Mouse (Mus musculus) 416B (cell line): Measurements from ENCODE around the gene Olfr550.
"Not testable (repeated sequence)": the region's sequence is repeated elsewhere in the genome, so short reads cannot be mapped to it uniquely, and the experiment has no call there.

Experiments used
- DNase-seq: peaks from one replicate; pipeline ENCODE4 v3.0.0; 2011; ENCODE audit warnings: low read depth

Gene Olfr550

GRCm38 (mm10) chr7:102571142-102571541 lies at the start of gene Olfr550:
Gene Olfr550 (plus strand): TSS chr7:102571442.
- no peak for DNase-seq

- no peak for DNase-seq
Measured at GRCm38 (mm10) chr7:102529052-102529451, 42.2 kb upstream of the Olfr550 start.

GRCm38 (mm10) chr7:102534449-102534848 lies 36.8 kb upstream of the Olfr550 start, which contains the start of gene Olfr547:
Gene Olfr547 (plus strand): TSS chr7:102534749.
- DNase-seq: no peak

- DNase-seq: no peak
Measured at GRCm38 (mm10) chr7:102540596-102540995, 30.6 kb upstream of the Olfr550 start, which contains the start of gene Olfr548-ps1. Gene Olfr548-ps1 (plus strand): TSS chr7:102540896.

- peak; percentile 13 for DNase-seq
Measured at GRCm38 (mm10) chr7:102541251-102541650, 30.0 kb upstream of the Olfr550 start.

- DNase-seq: no peak
Measured at GRCm38 (mm10) chr7:102549570-102549969, 21.7 kb upstream of the Olfr550 start, which contains the start of gene Olfr549. Gene Olfr549 (plus strand): TSS chr7:102549870.

GRCm38 (mm10) chr7:102553279-102553678 lies 18.0 kb upstream of the Olfr550 start:
- no peak for DNase-seq

- DNase-seq: peak; percentile 95
Measured at GRCm38 (mm10) chr7:102564999-102565997, 5.9 kb upstream of the Olfr550 start, which contains the start of gene Trim21. Gene Trim21 (minus strand): TSS chr7:102565486.

- peak; percentile 45 for DNase-seq
Measured at GRCm38 (mm10) chr7:102566219-102566618, 5.0 kb upstream of the Olfr550 start.

- DNase-seq: no peak
Measured at GRCm38 (mm10) chr7:102573174-102573830, 2.1 kb downstream of the Olfr550 start.

GRCm38 (mm10) chr7:102575998-102576397 lies 4.8 kb downstream of the Olfr550 start:
- peak; percentile 46 for DNase-seq

GRCm38 (mm10) chr7:102591786-102592185 lies 20.5 kb downstream of the Olfr550 start, which contains the start of gene Olfr551:
Gene Olfr551 (minus strand): TSS chr7:102591886.
- DNase-seq: no peak

- peak; percentile 24 for DNase-seq
Measured at GRCm38 (mm10) chr7:102597378-102598031, 26.3 kb downstream of the Olfr550 start, which contains the start of gene Olfr552. Gene Olfr552 (plus strand): TSS chr7:102597770.

GRCm38 (mm10) chr7:102618118-102618517 lies 46.9 kb downstream of the Olfr550 start, which contains the start of gene Olfr553:
Gene Olfr553 (minus strand): TSS chr7:102618218.
- DNase-seq: no peak

GRCm38 (mm10) chr7:102619608-102620007 lies 48.4 kb downstream of the Olfr550 start:
- DNase-seq: peak; percentile 39

GRCm38 (mm10) chr7:102620368-102620767 lies 49.1 kb downstream of the Olfr550 start:
- not testable (repeated sequence) for DNase-seq
